Mouse (Mus musculus) small intestine, adult 2 months (tissue): ENCODE measurements around the gene Strn4.

Experiments used
- CTCF ChIP-seq: fragments of 200-500 bp; IDR thresholded peaks from 2 replicates; pipeline ENCODE4 v1.5.1; 2012; ENCODE audit warnings: low read depth, mild to moderate bottlenecking, control low read depth, inconsistent platforms, low read length, moderate library complexity, mixed read lengths; ENCODE audit not compliant: insufficient replicate concordance, insufficient read length; ENCODE audit errors: extremely low read depth
- POLR2A ChIP-seq: fragments of 200-500 bp; IDR thresholded peaks from 2 replicates; pipeline ENCODE4 v1.6.1; 2012; ENCODE audit warnings: low read depth, mild to moderate bottlenecking, control low read depth, inconsistent platforms, low read length, moderate library complexity

DNA sequence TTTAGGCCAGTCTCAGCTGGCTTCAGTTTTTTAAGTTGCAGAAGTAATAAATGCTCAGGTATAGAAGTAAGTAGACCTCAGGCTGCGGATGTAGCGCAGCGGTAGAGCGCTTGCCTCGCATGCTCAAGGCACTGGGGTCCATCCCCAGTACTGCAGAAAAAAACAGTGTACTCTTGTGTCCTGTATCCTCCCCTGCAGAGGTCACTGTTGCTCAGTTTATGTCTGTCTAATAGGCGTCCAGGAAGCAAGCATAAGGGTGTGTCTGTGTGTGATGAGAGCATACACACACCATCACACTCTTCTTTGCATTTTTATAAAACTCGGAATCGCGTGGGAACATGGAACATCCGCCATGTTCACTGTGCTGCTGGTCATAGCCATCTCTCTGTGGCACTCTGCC, 10.1 kb downstream of the Strn4 start:
- TF ChIP-seq POLR2A (no peak), CTCF (no peak)
